Mouse (Mus musculus): Measurements from ENCODE around the gene Hao2.
A peak's percentile ranks its signal among the peaks of the same experiment; 100 is the strongest.

Hao2 gene

DNA sequence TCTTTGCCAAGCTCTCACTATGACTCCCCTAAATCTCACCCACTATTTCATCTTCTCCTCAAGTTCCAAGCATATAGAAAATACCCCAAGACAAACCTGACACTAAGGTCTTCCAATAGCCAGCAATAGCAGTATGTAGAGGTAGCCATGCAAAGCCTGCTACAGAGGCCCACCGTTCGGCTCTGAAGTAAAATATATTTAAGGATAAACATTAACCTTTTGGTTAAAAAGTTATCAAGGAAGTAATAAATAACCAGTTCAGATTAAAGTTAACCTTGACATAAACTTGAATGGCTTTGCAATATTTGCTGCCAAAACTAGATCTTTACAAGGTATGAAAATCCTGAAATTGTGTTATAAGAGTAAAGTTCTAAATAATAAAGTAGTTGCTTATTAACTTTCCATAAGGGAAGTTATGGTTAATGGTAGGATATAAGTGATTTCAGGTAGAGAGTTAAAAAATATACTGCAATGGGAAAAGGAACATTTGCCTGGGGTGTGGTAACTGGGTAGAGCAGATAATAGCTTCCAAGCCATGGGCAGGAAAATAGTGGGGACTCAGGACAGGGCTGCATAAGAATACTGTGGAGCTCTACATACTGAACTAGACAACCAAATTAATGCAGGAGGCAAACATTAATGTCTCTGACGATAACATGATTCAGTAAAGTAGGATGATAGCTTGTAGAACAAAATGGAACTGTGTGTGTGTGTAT lies at the start of gene Hao2:
TSS of gene Hao2 (minus strand) at position 183 of the 716 bp plus-strand sequence.
- DNase-seq (ENCODE audit: low spot score): no peak

DNA sequence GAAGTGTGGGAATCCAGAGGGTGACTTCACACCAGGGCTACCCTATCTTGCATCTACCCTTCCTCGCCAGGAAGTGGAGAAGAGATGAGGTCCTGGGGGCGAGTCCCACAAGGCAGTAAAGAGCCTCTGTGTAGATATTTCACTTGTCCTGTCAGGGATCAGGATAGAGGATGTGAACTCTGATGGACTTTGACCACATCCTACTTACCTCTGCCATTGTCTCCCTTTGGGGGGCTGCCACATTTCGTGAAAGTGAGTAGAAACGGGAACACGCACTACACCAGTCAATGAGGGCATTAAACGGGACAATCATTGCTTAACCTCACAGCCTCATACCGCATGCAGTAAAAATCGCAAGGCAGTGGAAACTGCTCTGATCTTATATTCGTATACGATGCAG lies 48.6 kb upstream of the Hao2 start:
- DNase-seq (ENCODE audit: low spot score): no peak

DNA sequence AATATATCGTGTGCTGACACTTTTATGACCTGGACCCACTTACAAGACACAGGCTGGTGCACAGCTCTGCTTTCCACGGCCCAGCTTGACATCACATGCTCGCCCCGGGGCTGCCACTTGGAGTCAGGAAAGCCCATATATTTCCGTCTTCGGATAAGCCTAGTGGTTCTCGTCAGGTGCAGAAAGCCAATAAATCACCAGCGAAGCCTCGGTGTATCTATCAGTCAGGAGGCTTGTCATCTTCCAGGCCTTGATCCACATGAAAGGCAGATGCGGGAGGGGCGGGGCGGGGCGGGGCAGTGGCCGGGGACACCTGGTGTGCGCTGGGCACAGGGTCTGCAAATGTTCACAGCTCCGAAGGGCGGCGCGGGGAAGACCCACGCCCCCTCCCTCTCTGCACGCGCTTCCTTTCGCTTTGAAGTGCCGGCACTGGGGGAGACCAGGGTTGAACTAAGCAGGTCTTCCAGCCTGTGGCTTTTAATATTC lies 48.1 kb upstream of the Hao2 start:
- DNase-seq (ENCODE audit: low spot score): peak; percentile 44

DNA sequence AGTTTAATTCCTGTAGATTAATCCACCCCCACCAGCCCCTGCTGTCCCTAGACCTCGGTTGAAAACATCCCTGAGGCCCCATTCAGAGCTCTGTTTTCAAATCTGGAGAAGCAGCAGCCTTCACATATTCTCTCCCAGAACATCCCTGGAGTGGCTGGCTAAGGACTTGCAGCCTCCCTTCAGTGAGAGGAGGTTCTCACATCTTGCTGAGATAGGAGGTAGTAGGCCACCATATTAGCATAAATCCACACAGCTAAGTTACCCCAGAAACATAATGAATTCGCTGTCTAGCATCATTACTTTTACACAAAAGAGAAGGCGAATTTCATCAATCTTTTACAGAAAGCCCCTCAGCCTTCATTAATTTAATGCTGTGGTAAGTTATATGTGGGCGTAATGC lies 47.2 kb upstream of the Hao2 start:
- no peak for DNase-seq (ENCODE audit: low spot score)

DNA sequence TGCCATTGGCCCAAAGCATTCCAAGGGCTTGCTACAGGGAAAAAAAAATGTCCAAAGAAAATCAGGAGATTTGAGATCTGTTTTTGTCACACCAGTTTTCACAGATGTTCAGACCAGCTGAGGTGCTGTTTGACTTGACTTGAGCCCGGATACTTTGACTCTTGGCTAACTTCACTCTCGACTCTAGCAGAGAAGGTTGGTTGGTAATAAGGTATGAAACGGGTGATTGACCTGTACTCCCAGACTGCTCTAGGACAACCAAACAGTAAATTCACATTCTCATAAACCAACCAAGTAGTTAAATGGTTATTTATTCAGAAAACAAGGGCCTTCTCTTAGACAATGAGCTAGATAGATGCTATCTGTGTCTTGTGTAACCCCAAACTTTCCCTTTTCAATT lies 43.4 kb upstream of the Hao2 start:
- DNase-seq (ENCODE audit: low spot score): no peak

DNA sequence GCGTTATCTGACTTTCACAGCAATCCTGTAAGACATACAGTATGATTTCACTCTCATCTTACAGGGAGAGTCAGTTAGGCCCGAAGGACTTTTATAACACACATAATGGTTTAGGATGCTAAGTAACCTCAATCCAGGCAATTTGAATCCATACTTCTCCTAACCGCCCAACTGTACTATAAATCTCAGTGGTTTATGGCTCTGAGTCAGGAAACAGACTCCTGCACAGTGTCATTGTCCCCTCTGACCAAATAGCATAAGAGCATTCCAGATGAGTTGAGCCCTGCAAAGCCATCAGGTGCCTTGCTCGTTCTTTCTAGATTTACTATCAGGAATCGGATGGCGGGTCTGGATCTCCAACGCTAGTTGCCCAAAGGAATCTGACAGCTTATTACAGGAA lies 41.6 kb upstream of the Hao2 start:
- DNase-seq (ENCODE audit: low spot score): no peak

DNA sequence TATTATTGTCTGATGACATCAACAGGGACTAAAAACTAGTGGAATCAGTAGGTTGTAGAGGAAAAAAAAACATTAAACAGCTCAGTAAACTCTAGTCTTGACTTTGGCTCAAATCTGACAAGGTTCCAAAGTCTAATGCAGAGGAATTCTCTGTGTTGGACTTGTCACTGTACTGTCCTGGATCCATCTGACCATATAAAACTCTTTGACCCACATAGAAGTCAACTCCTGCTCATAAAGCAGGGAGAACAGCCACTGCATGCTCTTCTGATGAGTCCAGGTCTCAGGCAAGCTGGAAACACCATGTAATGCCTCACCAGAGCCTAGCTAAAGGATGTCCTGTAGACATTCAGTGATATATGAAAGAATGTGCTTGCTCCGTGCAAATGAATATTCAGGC lies 41.0 kb upstream of the Hao2 start:
- DNase-seq (ENCODE audit: low spot score): no peak

DNA sequence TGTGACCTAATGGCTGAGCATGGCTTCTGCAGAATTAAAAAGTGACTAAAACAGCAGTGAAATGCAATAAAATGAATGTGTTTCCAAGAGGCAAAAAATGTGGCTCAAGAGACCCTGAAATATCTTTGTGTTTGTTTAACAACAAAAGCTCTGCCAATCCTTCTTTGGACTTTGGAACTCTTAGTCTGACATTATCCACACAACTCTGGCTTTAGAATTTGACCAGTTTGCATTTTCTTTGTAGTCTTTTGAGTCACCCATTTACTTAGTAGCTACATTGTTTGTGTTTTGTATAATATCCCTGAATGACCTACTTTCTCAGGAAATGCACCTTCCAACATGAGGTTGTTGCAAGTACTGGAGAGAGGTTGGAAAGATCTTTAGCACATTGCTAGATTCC lies 39.4 kb upstream of the Hao2 start:
- no peak for DNase-seq (ENCODE audit: low spot score)

DNA sequence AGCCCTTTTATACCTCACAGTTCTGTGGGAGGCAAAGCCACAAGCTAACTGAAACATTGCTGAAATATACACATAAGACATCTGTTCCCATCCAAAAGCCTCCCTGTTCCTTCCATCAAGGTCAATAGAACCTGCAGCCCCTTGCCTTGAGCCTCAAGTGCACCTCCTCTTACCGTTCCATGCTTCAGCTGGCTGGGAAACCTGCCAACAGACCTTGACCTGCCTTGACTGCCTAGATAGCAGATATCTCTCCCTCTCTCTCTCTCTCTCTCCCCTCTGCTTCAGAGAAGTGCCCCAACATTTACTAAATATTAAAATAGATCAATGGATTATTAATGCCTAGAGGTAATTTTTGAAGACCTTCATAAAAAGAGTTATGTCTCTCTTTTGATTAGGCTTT lies 38.8 kb upstream of the Hao2 start:
- DNase-seq (ENCODE audit: low spot score): no peak

DNA sequence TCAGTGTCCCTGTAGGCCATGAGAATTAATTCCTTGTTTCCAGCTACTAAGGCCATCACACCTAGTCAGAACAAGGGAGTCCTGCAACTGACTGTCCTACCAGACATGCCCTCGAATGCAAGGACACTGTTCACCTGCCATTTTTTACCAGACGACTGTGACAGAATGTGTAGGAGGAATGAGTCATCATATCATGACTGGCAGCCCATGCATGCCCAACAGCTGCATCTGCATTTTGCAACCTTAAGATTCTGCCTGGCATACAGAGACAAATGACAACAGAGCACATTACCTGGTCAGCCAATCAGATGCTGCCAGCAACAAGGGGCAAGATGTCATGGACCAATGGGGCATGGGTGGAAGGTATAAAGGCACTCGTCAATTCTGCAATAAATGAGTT lies 27.4 kb upstream of the Hao2 start:
- DNase-seq (ENCODE audit: low spot score): no peak

DNA sequence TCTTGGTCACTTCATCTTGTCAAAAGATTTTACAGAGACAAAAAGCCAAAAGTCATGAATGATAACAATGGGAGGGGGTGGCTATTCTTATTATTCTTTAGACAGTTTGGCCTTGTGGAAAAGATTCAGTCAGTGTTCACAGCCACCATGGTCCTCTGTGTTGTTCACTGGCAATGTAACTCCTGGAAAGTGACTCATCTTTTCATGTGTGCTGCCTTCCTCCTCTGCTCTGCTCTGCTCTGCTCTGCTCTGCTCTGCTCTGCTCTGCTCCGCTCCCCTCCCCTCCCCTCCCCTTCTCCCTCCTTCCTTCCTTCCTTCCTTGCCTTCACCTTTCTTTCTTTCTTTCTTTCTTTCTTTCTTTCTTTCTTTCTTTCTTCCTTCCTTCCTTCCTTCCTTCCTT lies 24.2 kb upstream of the Hao2 start:
- DNase-seq (ENCODE audit: low spot score): no peak

DNA sequence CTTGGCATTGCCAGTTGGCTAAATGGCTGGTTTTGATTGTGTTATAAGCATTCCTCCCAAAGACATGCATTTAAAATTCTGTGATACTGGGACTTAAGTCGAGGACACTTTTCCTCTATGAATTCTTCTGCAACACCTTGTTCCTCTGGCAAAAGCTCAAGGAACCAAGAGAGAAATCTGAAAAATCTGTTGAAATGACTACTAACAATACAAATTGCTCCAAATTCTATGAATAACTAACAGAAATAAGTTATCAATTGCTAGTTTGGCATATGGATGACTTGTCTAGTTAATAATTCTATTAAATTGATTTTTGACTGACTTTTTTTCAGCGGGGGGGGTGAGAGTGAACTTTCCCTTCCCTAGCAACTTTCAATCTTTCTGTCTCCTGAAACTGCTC lies 23.8 kb upstream of the Hao2 start:
- DNase-seq (ENCODE audit: low spot score): no peak

DNA sequence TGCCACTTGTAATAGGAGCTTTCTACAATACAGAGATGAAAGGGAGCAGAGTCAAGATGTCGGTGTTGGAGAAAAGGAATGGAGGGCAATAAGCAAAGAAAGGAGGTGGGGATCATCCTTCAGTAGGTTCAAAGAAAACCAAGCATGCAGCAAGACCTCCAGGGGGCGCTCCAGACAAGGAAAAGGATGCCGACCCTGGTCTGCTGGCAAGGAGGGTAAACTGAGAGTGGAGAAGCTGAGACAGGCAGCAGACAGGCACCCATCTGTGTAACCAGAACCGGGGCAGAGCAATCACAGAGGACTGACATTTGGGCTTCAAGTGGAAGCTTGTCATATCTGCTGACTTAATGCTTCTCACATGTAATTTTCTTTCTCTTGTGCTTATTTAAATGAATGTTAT lies 22.6 kb upstream of the Hao2 start:
- DNase-seq (ENCODE audit: low spot score): peak; percentile 71

DNA sequence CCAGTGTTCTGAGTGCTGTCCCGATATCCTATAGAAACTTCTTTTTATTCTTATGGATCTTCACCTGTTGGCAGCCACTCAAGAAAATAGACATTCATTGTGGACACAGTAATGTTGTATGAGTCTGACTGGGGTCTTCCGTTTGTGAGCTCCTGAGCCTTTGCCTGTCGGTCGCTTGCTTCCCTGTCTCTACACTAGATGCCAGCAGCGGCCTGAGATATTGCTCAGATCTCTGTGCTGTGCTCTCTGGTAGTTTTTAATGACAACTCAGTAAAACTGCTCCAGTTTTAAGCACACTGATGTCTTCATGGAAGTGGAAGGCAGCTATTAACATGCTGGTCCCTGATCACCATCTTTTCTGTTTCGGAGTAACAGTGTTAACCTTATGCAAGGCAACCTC lies 20.6 kb upstream of the Hao2 start:
- DNase-seq (ENCODE audit: low spot score): peak; percentile 9

DNA sequence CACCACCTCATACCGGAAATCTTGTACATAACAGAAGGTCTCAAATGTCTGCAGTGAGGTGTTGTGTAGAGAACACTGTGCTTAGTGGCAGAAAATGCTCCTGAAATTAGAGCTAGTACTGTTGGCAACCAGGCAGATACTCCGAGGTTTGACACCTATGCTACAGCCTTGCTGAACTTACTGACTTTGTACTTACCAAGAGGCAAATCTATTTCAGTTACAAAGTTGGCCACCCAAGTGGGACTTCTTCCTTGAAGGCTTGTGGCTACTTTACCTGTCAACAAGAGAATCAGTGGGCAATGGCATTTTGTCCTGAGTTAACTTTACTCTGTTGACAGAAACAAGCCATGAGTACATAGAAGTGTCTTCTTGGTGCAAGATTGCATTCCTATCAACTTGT lies 4.6 kb upstream of the Hao2 start:
- DNase-seq (ENCODE audit: low spot score): no peak

DNA sequence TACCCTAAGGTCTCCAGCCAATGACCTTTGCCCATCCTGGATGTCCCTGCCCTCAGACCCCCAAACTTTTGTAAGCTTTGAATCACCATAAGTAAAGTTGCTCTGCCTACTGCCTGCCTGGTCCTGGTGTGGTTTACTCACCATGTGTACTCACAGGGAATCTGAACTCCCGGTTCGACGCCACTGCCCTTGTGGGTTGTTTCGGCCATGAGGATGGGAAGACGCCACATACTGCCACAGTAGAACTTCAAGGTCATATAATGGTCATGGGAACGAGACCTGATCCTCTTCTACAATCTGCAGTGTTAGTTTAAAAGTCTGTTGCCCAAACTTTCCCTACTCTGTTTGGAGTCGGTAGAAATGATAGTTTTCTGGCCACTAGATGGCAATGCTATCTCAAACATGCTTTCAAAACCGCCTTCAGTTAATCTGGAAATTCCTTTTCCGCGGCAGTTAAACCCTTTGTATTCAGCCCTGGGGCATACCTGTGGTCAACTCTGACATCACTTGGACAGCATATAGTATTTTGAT lies 2.1 kb upstream of the Hao2 start:
- DNase-seq (ENCODE audit: low spot score): peak; percentile 67

DNA sequence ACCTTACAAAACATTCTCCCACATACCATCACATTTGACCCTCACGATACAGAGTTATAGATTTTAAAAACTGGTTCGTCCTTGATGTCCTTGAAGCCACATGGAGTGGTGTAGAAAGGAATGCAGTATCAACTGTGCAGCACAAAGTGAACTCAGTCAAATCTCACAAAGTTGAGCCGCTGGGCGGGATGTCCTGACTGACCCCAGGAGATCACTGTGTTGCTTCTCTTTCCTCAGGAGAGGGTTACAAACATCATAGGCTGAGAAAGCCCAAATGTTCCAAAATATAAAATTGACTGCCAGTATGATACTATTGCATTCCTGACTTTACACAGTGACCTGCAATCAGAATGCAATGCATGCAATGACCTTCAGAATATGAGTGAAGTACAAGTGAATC lies 2.6 kb downstream of the Hao2 start:
- DNase-seq (ENCODE audit: low spot score): no peak

DNA sequence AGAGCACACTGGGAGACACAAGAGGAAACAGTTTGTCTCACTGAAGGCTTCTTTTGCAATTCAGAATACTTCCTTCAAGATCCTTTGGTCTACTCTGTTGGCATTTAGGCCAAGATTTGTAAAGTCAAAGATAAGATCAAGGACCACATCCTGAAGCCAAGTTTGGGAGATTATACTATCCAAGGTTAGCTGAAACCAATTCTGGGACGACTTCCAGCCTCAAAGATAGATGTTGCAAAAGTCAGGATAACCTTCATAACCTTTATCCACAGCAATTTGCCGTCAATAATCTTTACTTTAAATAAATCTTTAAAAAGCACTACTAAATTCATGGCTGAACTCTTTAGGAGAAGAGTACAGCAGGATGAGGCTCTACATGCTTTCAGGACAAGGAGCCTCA lies 4.8 kb downstream of the Hao2 start:
- no peak for DNase-seq (ENCODE audit: low spot score)

DNA sequence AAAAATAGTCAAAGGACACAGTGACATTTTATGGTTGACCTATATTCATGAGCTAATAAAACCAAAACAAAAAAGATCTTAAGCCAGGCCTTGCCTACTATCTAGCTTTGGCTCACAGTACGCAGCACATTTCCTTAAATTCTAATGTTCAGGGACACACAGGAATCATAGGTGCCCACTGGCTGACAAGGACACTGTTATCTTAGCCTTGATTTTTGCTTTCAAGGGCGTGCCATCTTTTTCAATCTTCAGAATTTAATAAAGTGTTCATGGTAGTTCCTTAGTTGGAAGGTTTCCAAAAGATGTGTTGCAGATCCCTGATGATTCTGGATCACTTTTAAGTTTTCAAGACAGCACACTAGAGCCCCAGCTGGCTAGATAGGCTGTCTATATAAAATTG lies 12.2 kb downstream of the Hao2 start:
- DNase-seq (ENCODE audit: low spot score): no peak

DNA sequence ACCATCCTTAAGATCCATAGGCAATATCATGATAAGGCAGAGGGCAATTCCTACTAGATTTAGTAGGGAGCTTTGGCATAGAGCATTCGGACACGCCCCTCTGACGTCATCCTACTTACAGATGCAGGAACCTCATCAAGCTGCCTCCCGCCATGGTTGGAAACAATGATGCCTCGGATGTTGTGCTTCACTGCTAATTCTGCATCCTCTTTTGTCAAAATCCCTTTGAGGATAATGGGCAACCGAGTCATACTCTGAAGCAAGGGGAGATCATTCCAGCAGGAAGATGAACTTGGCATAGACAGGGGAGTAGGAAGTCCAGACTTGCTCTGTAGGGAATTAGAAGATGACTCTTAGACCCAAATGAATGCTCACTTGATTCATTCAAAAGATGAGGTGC lies 12.8 kb downstream of the Hao2 start:
- DNase-seq (ENCODE audit: low spot score): no peak

DNA sequence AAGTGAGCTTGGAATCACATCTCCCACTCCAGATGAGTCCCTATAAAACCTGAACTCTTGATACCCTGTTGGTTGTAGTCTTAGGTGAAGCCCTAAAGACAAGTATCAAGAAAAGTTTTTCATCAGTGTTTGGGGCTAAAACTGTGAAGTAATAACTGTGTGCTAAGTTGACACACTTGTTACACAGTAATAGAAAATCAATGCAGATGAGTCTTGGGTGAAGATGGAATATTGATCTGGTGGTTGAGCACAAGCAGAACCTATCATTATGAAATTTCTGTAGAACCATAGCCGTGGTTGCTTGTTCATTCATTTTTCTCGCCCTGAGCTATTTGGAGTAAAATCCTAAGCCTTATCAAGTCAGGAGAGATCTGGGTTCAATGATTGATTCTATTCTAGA lies 24.8 kb downstream of the Hao2 start:
- DNase-seq (ENCODE audit: low spot score): no peak

DNA sequence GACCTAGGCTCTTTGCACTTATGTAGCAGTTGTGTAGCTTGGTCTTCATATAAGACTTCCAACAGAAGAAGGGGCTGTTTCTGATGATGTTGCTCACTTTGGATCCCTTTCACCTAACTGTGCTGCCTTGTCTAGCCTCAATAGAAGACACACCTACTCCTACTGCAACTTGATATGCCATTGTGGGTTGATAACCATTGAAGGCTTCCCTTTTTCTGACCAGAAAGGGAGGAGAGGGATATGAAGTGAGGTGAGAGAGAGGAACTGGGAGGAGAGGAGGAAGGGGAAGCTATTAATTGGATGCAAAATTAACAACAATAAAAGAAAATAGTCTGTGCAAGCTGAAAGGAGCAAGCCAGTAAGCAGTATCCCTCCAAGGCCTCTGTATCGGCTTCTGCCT lies 30.2 kb downstream of the Hao2 start:
- DNase-seq (ENCODE audit: low spot score): no peak

DNA sequence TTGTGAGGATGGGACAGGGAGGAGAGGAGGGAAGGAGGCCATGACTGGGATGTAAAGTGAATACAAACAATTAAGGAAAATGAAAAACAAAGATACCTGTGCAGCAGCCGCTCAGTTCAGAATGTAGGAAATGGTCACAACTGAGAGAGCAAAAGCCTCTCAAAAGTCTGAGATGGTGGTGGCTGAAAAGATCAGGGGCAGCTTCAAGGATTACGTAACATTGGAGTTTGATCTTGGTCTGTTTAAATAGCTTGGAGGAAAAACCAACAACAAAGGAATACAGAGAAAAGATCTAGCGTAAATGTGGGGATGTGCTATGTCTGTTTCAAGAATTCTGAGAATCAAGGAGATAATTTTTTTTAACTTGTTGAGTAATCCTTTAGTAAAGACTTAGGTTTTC lies 33.5 kb downstream of the Hao2 start, which contains the start of gene Hsd3b1:
TSS of gene Hsd3b1 (minus strand) at position 219 of the 400 bp plus-strand sequence.
- no peak for DNase-seq (ENCODE audit: low spot score)

DNA sequence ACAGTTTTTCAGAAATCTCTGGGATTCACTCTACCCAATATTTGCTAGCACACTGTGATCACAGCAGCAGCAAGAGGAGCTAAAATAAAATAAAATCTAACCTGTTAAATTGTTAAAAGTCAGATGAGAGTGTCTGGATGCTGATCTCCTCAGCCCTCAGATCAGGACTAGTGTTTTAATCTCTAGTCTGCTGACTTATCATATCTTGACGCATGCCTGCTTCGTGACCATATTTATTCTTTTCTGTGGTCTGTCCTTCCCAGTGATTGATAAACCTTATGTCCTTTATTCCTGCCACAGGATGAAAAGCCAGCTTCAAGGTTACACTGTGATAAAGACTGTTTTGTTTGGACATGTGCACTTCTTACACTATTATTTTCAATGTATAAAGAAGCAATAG lies 35.0 kb downstream of the Hao2 start:
- DNase-seq (ENCODE audit: low spot score): no peak
